Mouse (Mus musculus): ENCODE measurements around the gene Dock9. TPM values are rescaled to one million over a fixed set of nuclear protein-coding genes. Genes with fewer than 3 reads are reported as not detected.

Gene Dock9
- polyA plus RNA-seq, 1 experiment from 2014 or later, result 6.0 TPM

DNA sequence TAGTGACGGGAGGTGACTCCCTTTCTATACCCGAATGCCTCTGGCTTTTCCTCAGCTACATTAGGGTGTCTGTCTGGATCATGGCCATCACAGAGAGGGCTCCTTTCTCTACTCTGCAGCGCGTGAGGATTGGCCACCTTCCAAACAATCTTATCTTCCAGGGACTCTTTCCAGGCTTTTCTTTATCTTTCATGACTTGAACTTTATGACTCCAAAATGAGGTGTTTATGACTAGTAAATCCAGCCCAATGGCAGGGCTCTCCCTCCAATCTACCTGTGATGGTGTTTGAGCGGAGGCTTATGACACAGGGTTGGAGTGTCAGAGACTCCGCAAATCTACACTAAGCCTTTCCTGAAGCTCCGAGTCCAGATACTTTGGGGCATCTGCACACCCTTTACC is 256.4 kb downstream of the Dock9 start:
- H3K4me3 ChIP-seq (ENCODE audit: low read depth, low read length), result no peak overlapping the region

DNA sequence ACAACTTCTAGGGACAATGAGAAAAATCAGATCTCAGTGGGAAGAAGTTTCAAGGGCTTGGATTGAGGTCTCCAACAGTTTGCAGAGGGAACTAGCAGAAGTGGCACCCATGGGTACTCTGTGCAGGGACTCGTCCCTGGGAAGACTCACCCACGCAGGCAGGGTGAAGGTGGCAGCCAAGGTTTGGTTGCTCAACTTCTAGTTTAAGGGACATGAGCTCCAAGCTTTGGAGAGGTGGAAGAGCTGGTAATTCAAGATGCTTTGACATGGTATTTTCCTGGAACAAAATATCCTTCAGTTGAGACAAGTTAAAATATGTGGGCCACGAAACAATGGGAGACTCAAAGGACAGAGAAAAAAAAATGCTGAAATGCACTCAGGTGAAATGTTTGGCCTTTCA is 263.1 kb downstream of the Dock9 start:
- Histone ChIP-seq H3K9me3 (ENCODE audit: control insufficient read depth, low read length) (no peaks in the 10 kb centered on the region), H3K36me3 (ENCODE audit: control insufficient read depth, insufficient read depth, low read length) (no peaks in the 10 kb centered on the region), H3K4me2 (replicated peaks; ENCODE audit: low read depth, low read length) (no peak overlapping the region), H3K27ac (ENCODE audit: low read depth, low read length) (no peak overlapping the region), H3K27me3 (ENCODE audit: control insufficient read depth, insufficient read depth, low read length) (no peaks in the 10 kb centered on the region), H3K9ac (ENCODE audit: low read depth, low read length) (no peak overlapping the region), H3K4me1 (replicated peaks; ENCODE audit: control insufficient read depth, insufficient read depth, low read length) (no peaks in the 10 kb centered on the region), H3K4me3 (ENCODE audit: low read depth, low read length) (no peak overlapping the region)
- DNase-seq (ENCODE audit: low spot score) (no peak), ATAC-seq (ENCODE audit: low FRiP score) (no peak)
- 85% methylated on average over 3 of the region's 3 CpGs for WGBS

More for the DNA sequence above, 256.4 kb downstream of the Dock9 start:
- Histone ChIP-seq H3K9ac (ENCODE audit: low read depth, low read length) (no peak overlapping the region), H3K27me3 (ENCODE audit: control insufficient read depth, insufficient read depth, low read length) (no peaks in the 10 kb centered on the region), H3K4me2 (replicated peaks; ENCODE audit: low read depth, low read length) (no peak overlapping the region), H3K9me3 (ENCODE audit: control insufficient read depth, low read length) (no peaks in the 10 kb centered on the region), H3K4me1 (replicated peaks; ENCODE audit: control insufficient read depth, insufficient read depth, low read length) (no peaks in the 10 kb centered on the region), H3K36me3 (ENCODE audit: control insufficient read depth, insufficient read depth, low read length) (no peaks in the 10 kb centered on the region), H3K27ac (ENCODE audit: low read depth, low read length) (no peak overlapping the region)
- DNase-seq (ENCODE audit: low spot score), result no peak
- no peak for ATAC-seq (ENCODE audit: low FRiP score)
- WGBS, result 94% methylated on average over 7 of the region's 7 CpGs

DNA sequence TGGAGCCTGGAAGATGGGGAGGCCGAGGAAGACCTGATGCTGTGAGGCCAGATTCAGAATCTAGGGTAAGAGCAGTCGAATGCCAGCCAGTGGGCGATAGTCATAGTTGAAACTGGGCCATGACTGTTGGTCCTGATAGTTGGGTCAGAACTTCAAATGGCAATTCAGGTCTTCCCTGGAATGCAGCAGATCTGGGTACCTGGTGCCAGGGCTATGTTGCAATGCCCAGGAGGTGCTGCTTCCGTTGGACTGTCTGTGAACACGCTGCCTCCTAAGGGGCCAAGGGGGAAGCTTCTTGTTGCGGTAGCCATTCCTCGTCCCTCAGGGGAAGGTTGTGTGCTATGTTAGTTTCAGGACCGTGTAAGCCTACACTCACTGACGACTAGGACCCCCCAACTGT is 266.8 kb downstream of the Dock9 start:
- no peak overlapping the region for H3K27ac ChIP-seq (ENCODE audit: low read depth, low read length)
- ATAC-seq (ENCODE audit: low FRiP score) (no peak), DNase-seq (ENCODE audit: low spot score) (no peak)
- no peak overlapping the region for H3K9ac ChIP-seq (ENCODE audit: low read depth, low read length)
- 84% methylated on average over 9 of the region's 9 CpGs for WGBS
- H3K4me2 ChIP-seq (replicated peaks; ENCODE audit: low read depth, low read length), result no peak overlapping the region
- H3K36me3 ChIP-seq (ENCODE audit: control insufficient read depth, insufficient read depth, low read length), result no peaks in the 10 kb centered on the region
- no peaks in the 10 kb centered on the region for H3K4me1 ChIP-seq (replicated peaks; ENCODE audit: control insufficient read depth, insufficient read depth, low read length)
- no peaks in the 10 kb centered on the region for H3K27me3 ChIP-seq (ENCODE audit: control insufficient read depth, insufficient read depth, low read length)
- H3K9me3 ChIP-seq (ENCODE audit: control insufficient read depth, low read length), result no peaks in the 10 kb centered on the region
- H3K4me3 ChIP-seq (ENCODE audit: low read depth, low read length), result no peak overlapping the region

DNA sequence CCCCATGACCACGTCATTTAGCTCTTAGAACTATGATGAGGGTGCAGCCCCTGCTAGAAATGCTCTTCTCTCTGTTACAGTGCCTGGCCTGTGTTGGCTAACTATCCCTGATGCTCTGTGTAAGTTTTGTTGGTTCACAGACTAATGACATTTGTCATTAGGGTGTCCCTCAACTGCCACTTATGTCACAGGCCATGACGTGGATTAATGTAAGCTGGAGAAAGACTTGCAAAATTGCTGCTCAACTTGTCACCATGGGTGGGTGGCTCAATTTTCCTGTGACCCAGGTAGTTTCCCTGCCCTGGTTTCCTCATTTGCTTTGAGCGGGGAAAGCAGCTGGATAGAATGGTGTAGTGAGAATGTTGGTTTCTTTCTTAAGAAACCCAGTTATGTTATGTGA is 269.8 kb downstream of the Dock9 start:
- H3K4me3 ChIP-seq (ENCODE audit: low read depth, low read length), result no peak overlapping the region
- no peaks in the 10 kb centered on the region for H3K4me1 ChIP-seq (replicated peaks; ENCODE audit: control insufficient read depth, insufficient read depth, low read length)
- 87% methylated on average over 3 of the region's 3 CpGs for WGBS
- no peak for ATAC-seq (ENCODE audit: low FRiP score)
- H3K27ac ChIP-seq (ENCODE audit: low read depth, low read length), result no peak overlapping the region
- H3K4me2 ChIP-seq (replicated peaks; ENCODE audit: low read depth, low read length), result no peak overlapping the region
- no peaks in the 10 kb centered on the region for H3K36me3 ChIP-seq (ENCODE audit: control insufficient read depth, insufficient read depth, low read length)
- H3K27me3 ChIP-seq (ENCODE audit: control insufficient read depth, insufficient read depth, low read length), result no peaks in the 10 kb centered on the region
- no peak for DNase-seq (ENCODE audit: low spot score)
- H3K9ac ChIP-seq (ENCODE audit: low read depth, low read length), result no peak overlapping the region
- H3K9me3 ChIP-seq (ENCODE audit: control insufficient read depth, low read length), result no peaks in the 10 kb centered on the region

DNA sequence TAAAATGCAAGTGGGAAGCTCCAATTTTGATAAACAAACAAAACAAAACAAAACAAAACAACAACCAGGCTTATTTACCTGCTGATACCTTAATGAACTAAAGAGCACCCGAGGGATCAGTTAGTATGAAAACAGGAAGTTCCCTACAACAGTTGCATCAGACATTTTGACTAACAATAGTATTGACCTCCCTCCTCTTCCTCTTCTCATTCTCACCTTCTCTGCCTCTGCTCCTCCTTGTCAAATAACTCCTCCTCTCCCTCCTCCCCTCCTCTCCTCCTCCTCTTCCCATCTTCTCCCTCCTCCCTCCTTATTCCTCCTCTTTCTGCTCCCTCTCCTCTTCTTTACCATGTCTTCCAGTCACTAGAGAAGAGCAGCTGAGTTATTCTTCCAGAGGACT is 270.4 kb downstream of the Dock9 start:
- no peak overlapping the region for H3K27ac ChIP-seq (ENCODE audit: low read depth, low read length)
- ATAC-seq (ENCODE audit: low FRiP score) (no peak), DNase-seq (ENCODE audit: low spot score) (no peak)
- 89% methylated on average over 1 of the region's 1 CpGs for WGBS
- no peak overlapping the region for H3K9ac ChIP-seq (ENCODE audit: low read depth, low read length)
- H3K4me3 ChIP-seq (ENCODE audit: low read depth, low read length), result no peak overlapping the region
- no peak overlapping the region for H3K4me2 ChIP-seq (replicated peaks; ENCODE audit: low read depth, low read length)
- H3K4me1 ChIP-seq (replicated peaks; ENCODE audit: control insufficient read depth, insufficient read depth, low read length), result no peaks in the 10 kb centered on the region
- H3K36me3 ChIP-seq (ENCODE audit: control insufficient read depth, insufficient read depth, low read length), result no peaks in the 10 kb centered on the region
- H3K9me3 ChIP-seq (ENCODE audit: control insufficient read depth, low read length), result no peaks in the 10 kb centered on the region
- no peaks in the 10 kb centered on the region for H3K27me3 ChIP-seq (ENCODE audit: control insufficient read depth, insufficient read depth, low read length)

DNA sequence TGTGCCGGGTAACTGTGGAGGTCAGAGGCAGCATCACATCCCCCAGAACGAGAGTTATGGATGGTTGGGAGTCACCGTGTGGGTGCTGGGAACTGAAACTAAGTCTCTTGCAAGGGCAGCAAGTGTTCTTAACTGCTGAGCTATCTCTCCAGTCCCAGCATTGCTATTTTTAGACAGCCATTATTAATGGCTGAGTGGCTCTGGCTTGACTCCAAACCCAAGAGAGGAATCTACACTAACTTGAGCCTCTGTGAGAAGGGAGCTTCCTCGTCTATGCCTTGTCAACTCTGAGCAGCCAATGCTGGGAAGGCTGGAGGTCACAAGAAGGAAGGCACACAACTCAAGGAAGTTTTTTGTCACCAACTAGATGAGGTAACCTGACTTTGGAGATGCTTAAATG is 275.9 kb downstream of the Dock9 start:
- no peaks in the 10 kb centered on the region for H3K27me3 ChIP-seq (ENCODE audit: control insufficient read depth, insufficient read depth, low read length)
- no peaks in the 10 kb centered on the region for H3K36me3 ChIP-seq (ENCODE audit: control insufficient read depth, insufficient read depth, low read length)
- ATAC-seq (ENCODE audit: low FRiP score), result no peak
- no peaks in the 10 kb centered on the region for H3K4me1 ChIP-seq (replicated peaks; ENCODE audit: control insufficient read depth, insufficient read depth, low read length)
- no peak overlapping the region for H3K9ac ChIP-seq (ENCODE audit: low read depth, low read length)
- H3K9me3 ChIP-seq (ENCODE audit: control insufficient read depth, low read length), result no peaks in the 10 kb centered on the region
- DNase-seq (ENCODE audit: low spot score), result no peak
- no peak overlapping the region for H3K27ac ChIP-seq (ENCODE audit: low read depth, low read length)
- no peak overlapping the region for H3K4me3 ChIP-seq (ENCODE audit: low read depth, low read length)
- 90% methylated on average over 4 of the region's 4 CpGs for WGBS
- H3K4me2 ChIP-seq (replicated peaks; ENCODE audit: low read depth, low read length), result no peak overlapping the region

DNA sequence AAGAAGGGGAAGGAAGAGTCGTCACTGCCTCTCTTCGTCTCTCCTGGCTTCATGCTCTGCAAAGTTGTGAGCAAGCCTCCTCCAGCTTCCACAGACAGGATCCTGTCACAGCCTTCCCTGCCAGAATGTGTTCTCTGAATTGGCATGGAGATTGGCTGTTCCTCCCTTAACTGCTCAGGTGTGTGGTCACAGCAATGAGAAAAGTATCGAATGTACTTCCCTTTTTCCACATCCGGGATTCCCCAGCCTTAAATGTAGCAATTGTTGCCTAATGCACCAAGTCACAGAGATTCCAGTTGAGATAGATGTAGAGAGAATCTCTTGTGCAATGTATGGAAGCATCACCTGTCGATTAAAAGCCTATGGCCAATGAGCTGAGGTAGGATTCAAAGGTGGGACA is 280.8 kb downstream of the Dock9 start:
- Histone ChIP-seq H3K4me3 (ENCODE audit: low read depth, low read length) (no peak overlapping the region), H3K4me2 (replicated peaks; ENCODE audit: low read depth, low read length) (no peak overlapping the region), H3K4me1 (replicated peaks; ENCODE audit: control insufficient read depth, insufficient read depth, low read length) (no peaks in the 10 kb centered on the region), H3K27ac (ENCODE audit: low read depth, low read length) (no peak overlapping the region), H3K9ac (ENCODE audit: low read depth, low read length) (no peak overlapping the region), H3K27me3 (ENCODE audit: control insufficient read depth, insufficient read depth, low read length) (no peaks in the 10 kb centered on the region), H3K36me3 (ENCODE audit: control insufficient read depth, insufficient read depth, low read length) (no peaks in the 10 kb centered on the region), H3K9me3 (ENCODE audit: control insufficient read depth, low read length) (no peaks in the 10 kb centered on the region)
- no peak for DNase-seq (ENCODE audit: low spot score)
- no peak for ATAC-seq (ENCODE audit: low FRiP score)
- 86% methylated on average over 5 of the region's 5 CpGs for WGBS

DNA sequence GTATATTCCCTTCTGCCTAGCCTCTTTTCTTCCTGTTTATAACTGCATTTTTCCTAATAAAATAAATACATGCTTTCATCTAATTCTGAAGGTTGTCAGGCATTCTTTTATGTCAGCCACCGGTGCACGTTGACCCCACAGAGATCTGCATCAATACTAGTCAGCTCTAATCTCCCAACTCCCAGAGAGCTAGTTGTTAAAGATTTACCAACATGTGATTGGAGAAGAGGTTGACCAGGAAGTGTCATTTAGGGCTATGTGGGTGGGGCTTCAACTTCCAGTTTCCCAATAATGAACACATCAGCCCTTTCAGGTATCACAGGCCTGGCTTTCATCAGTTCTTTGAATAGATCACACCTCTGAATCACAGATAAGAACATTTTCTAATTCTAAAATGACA is 288.7 kb downstream of the Dock9 start:
- Histone ChIP-seq H3K4me2 (replicated peaks; ENCODE audit: low read depth, low read length) (no peak overlapping the region), H3K9me3 (ENCODE audit: control insufficient read depth, low read length) (no peaks in the 10 kb centered on the region), H3K27ac (ENCODE audit: low read depth, low read length) (no peak overlapping the region), H3K9ac (ENCODE audit: low read depth, low read length) (no peak overlapping the region), H3K4me1 (replicated peaks; ENCODE audit: control insufficient read depth, insufficient read depth, low read length) (0 out of 2 replicates have a peak, but pooled peaks cover 2% of the 10 kb centered on the region), H3K27me3 (ENCODE audit: control insufficient read depth, insufficient read depth, low read length) (peaks cover 19% of the 10 kb centered on the region), H3K36me3 (ENCODE audit: control insufficient read depth, insufficient read depth, low read length) (no peaks in the 10 kb centered on the region), H3K4me3 (ENCODE audit: low read depth, low read length) (no peak overlapping the region)
- DNase-seq (ENCODE audit: low spot score) (no peak), ATAC-seq (ENCODE audit: low FRiP score) (no peak)
- 78% methylated on average over 2 of the region's 2 CpGs for WGBS

DNA sequence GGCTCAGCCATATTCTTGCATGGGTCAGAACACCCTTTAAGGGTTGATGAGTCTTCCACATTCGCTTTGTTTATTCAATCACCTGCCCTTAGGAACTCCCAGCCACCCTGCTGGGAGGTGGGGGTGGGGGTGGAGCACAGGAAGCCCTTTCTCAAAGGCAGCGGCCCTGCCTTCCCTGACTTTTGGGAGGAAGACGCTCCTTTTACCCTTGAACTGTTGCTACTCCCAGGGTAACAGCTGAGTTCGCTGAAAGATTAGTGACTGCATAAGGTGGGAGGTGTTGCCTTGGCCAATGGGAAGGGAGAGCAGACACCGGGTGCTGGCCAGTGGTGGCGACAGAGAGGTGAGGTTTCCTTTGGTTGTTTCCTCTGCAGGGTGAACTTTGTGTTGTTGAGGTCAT is 291.3 kb downstream of the Dock9 start:
- Histone ChIP-seq H3K4me1 (replicated peaks; ENCODE audit: control insufficient read depth, insufficient read depth, low read length) (0 out of 2 replicates have a peak, but pooled peaks cover 2% of the 10 kb centered on the region), H3K36me3 (ENCODE audit: control insufficient read depth, insufficient read depth, low read length) (no peaks in the 10 kb centered on the region), H3K27ac (ENCODE audit: low read depth, low read length) (no peak overlapping the region), H3K4me2 (replicated peaks; ENCODE audit: low read depth, low read length) (no peak overlapping the region), H3K4me3 (ENCODE audit: low read depth, low read length) (no peak overlapping the region), H3K27me3 (ENCODE audit: control insufficient read depth, insufficient read depth, low read length) (peaks cover 21% of the 10 kb centered on the region), H3K9ac (ENCODE audit: low read depth, low read length) (no peak overlapping the region), H3K9me3 (ENCODE audit: control insufficient read depth, low read length) (no peaks in the 10 kb centered on the region)
- WGBS, result 7% methylated on average over 6 of the region's 6 CpGs
- DNase-seq (ENCODE audit: low spot score), result no peak
- no peak for ATAC-seq (ENCODE audit: low FRiP score)
